8 mouse cellular contexts compared by ENCODE assay signal in the genomic region with DNA sequence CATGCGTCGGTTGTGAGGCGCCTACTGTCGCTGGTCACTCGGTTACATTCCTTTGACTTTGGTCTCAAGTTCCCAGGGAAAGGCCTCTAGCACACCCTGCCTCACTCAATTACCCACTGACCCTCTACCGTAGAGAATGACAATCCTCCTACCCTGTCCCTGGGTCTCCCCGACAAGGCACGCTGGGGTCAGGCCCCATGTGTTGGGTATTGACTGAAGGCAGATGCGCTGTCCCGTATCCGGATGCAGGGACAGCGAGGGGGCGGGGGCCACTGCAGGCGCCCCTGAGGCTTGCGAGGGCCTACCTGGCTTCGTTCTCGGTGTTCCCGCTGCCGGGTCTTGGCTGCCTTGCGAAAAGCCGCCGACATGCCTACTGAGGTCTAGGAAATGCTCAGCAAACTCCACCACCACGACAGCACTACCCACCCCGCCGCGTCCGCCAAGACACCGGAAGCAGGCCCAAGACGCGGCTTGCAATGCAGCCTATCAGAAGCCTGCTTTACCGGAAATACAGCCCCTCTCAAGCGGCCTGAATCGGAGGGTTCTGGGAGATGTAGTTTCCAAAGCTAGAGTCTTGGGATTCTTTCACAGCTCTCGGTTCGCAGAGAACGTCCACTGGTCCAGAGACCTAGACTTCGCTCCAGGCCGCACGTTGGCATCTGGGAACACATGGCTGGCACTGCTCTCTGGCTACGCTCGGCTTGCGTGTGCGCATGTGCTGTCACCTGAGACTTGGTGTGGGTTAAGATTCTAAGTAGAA. TPM values are rescaled to one million over a fixed set of nuclear protein-coding genes. Genes with fewer than 3 reads are reported as not detected.
DNase-seq lines count a peak whose midpoint lies in the region; ATAC-seq and TF ChIP-seq lines count a peak whose summit lies in the region.

A gene (minus strand): TSS at position 466 of the 760 bp plus-strand sequence.

- H3K27me3 ChIP-seq in CH12.LX (replicated peaks): no peaks in the 10 kb centered on the region
- no peaks in the 10 kb centered on the region for H3K27me3 ChIP-seq in heart, embryonic 14.5 days (ENCODE audit: control insufficient read depth, insufficient read depth, low read length)
- H3K27me3 ChIP-seq in liver, embryonic 12.5 days (replicated peaks): no peaks in the 10 kb centered on the region
- no peaks in the 10 kb centered on the region for H3K27me3 ChIP-seq in stomach, embryonic 15.5 days (replicated peaks)

- peak within 1 kb of the TSS; percentile 80 for H3K9ac ChIP-seq in CH12.LX (ENCODE audit: insufficient read depth, low read depth)
- H3K9ac ChIP-seq in heart, embryonic 14.5 days (ENCODE audit: low read length): peak within 1 kb of the TSS; percentile 93
- H3K9ac ChIP-seq in liver, embryonic 12.5 days: peak within 1 kb of the TSS; percentile 89
- peak within 1 kb of the TSS; percentile 71 for H3K9ac ChIP-seq in stomach, embryonic 15.5 days

- H3K4me3 ChIP-seq in CH12.LX (replicated peaks in 1 of 3; ENCODE audit: low read depth in 2 of 3, low read length in 2 of 3, poor library complexity in 1 of 3): peak within 1 kb of the TSS; percentile 69 to 90 (median 85)
- peak within 1 kb of the TSS; percentile 83 to 85 for H3K4me3 ChIP-seq in heart, embryonic 14.5 days (ENCODE audit: control insufficient read depth in 1 of 2, insufficient read depth in 1 of 2, low read depth in 1 of 2, low read length in 2 of 2)
- peak within 1 kb of the TSS; percentile 96 for H3K4me3 ChIP-seq in liver, embryonic 12.5 days
- H3K4me3 ChIP-seq in stomach, embryonic 15.5 days (replicated peaks): peak within 1 kb of the TSS; percentile 61

- peak within 1 kb of the TSS; percentile 57 for H3K27ac ChIP-seq in CH12.LX (ENCODE audit: insufficient read depth, low read depth)
- H3K27ac ChIP-seq in heart, embryonic 14.5 days (replicated peaks in 1 of 2; ENCODE audit: control insufficient read depth in 1 of 2, insufficient read depth in 1 of 2, low read depth in 2 of 2, low read length in 2 of 2): peak within 1 kb of the TSS; percentile 28 to 75
- H3K27ac ChIP-seq in liver, embryonic 12.5 days: peak within 1 kb of the TSS; percentile 69
- H3K27ac ChIP-seq in stomach, embryonic 15.5 days: peak within 1 kb of the TSS; percentile 62

- H3K9me3 ChIP-seq in CH12.LX (replicated peaks; ENCODE audit: low read length): no peaks in the 10 kb centered on the region
- H3K9me3 ChIP-seq in heart, embryonic 14.5 days (ENCODE audit: control insufficient read depth, low read length): no peaks in the 10 kb centered on the region
- no peaks in the 10 kb centered on the region for H3K9me3 ChIP-seq in liver, embryonic 12.5 days (replicated peaks)
- no peaks in the 10 kb centered on the region for H3K9me3 ChIP-seq in stomach, embryonic 15.5 days

- H3K4me2 ChIP-seq in CH12.LX (ENCODE audit: insufficient read depth, low read depth, poor library complexity, severe bottlenecking): peak within 1 kb of the TSS; percentile 100
- peak within 1 kb of the TSS; percentile 86 for H3K4me2 ChIP-seq in heart, embryonic 14.5 days (ENCODE audit: low read length)
- peak within 1 kb of the TSS; percentile 87 for H3K4me2 ChIP-seq in liver, embryonic 12.5 days
- H3K4me2 ChIP-seq in stomach, embryonic 15.5 days: peak within 1 kb of the TSS; percentile 66

- H3K79me2 ChIP-seq in CH12.LX (replicated peaks; ENCODE audit: control insufficient read depth, extremely low read depth, insufficient read depth, poor library complexity, severe bottlenecking): peaks cover 48% of the 10 kb centered on the region

- no peak for TF ChIP-seq EP300 in CH12.LX (IDR thresholded peaks at IDR 0.05; ENCODE audit: low read length)

- TF ChIP-seq RAD21 in CH12.LX (IDR thresholded peaks at IDR 0.05; ENCODE audit: low read depth, low read length): no peak

- peak; percentile 91 for DNase-seq in CH12.LX (ENCODE audit: extremely low read depth)
- peak; percentile 82 for DNase-seq in c-Kit-negative CD71-positive TER-119-positive erythroid progenitor cells, embryonic 14.5 days (ENCODE audit: low read depth, low spot score)
- peak; percentile 73 for DNase-seq in fibroblast of lung, adult 2 months (ENCODE audit: low read depth)
- DNase-seq in kidney, postnatal 14 days: peak; percentile 92
- DNase-seq in naive thymus-derived CD4-positive, alpha-beta T cell, adult 2 months (ENCODE audit: low read depth): peak; percentile 90

- TF ChIP-seq POLR2A in CH12.LX (IDR thresholded peaks at IDR 0.05; ENCODE audit: low read depth, low read length): peak; percentile 76

- dilution Hi-C loops in CH12.LX (cut with MboI; ENCODE audit: extremely low pct_ligation_motif_present, extremely low pct_unique_long_range_greater_than_20kb, low sequenced_read_pairs): no loop called here

- peaks cover 4 to 47% of the 10 kb centered on the region in 2 experiments; a peak in 3 of 4 replicates for H3K4me1 ChIP-seq in CH12.LX (ENCODE audit: control insufficient read depth in 1 of 2, insufficient read depth in 2 of 2)
- H3K4me1 ChIP-seq in heart, embryonic 14.5 days (ENCODE audit: control insufficient read depth in 2 of 2, insufficient read depth in 2 of 2, low read length in 2 of 2): peaks cover 2 to 18% of the 10 kb centered on the region in 2 experiments; a peak in 3 of 4 replicates
- H3K4me1 ChIP-seq in liver, embryonic 12.5 days: peaks cover 54% of the 10 kb centered on the region
- peaks cover 12% of the 10 kb centered on the region; the same call in 1 of the 2 replicates for H3K4me1 ChIP-seq in stomach, embryonic 15.5 days

- peaks cover 2 to 15% of the 10 kb centered on the region in 2 experiments for H3K36me3 ChIP-seq in CH12.LX (replicated peaks in 1 of 2; ENCODE audit: control insufficient read depth in 1 of 2, insufficient read depth in 1 of 2, low read length in 1 of 2)
- peaks cover 12% of the 10 kb centered on the region; the same call in 1 of the 2 replicates for H3K36me3 ChIP-seq in heart, embryonic 14.5 days (ENCODE audit: control insufficient read depth, insufficient read depth, low read length)
- H3K36me3 ChIP-seq in liver, embryonic 12.5 days: peaks cover 19% of the 10 kb centered on the region
- H3K36me3 ChIP-seq in stomach, embryonic 15.5 days: no peaks in the 10 kb centered on the region

- under 1% methylated on average over 43 of the region's 43 CpGs for WGBS in heart, embryonic 14.5 days
- 1% methylated on average over 43 of the region's 43 CpGs for WGBS in liver, embryonic 12.5 days (ENCODE audit: insufficient replicate concordance)
- under 1% methylated on average over 43 of the region's 43 CpGs for WGBS in stomach, embryonic 15.5 days

- peak; percentile 89 for ATAC-seq in heart, embryonic 14.5 days (ENCODE audit: insufficient number of reproducible peaks, insufficient read depth, low FRiP score, low read depth)
- peak; percentile 94 for ATAC-seq in liver, embryonic 12.5 days
- peak; percentile 95 for ATAC-seq in stomach, embryonic 15.5 days (ENCODE audit: insufficient read depth, low FRiP score, low read depth)

- no peak for TF ChIP-seq CTCF in CH12.LX (conservative IDR thresholded peaks at IDR 0.05 in 1 of 2, IDR thresholded peaks at IDR 0.05 in 1 of 2; ENCODE audit: low read depth in 2 of 2, low read length in 2 of 2)

- in situ Hi-C loops in CH12.LX (cut with MboI; ENCODE audit: low pct_ligation_motif_present, low pct_unique_long_range_greater_than_20kb, low sequenced_read_pairs): no loop called here

TF ChIP-seq in CH12.LX, 34 proteins besides CTCF, POLR2A, EP300 and RAD21 (continues in another document):
- peak; percentile 99 for TF ChIP-seq KAT2A (IDR thresholded peaks at IDR 0.05; ENCODE audit: insufficient replicate concordance, low read length)
- TF ChIP-seq E2F4 (IDR thresholded peaks at IDR 0.05; ENCODE audit: insufficient replicate concordance, low read depth, low read length): 0 out of 2 replicates have a peak, but pooled peaks have one; percentile 24
- TF ChIP-seq USF2 (conservative IDR thresholded peaks at IDR 0.05; ENCODE audit: low read depth, low read length): no peak
- no peak for TF ChIP-seq JUN (IDR thresholded peaks at IDR 0.05; ENCODE audit: insufficient read depth, low read depth, low read length)
- peak; percentile 87 for TF ChIP-seq MAZ (IDR thresholded peaks at IDR 0.05; ENCODE audit: low read depth, low read length)
- TF ChIP-seq PAX5 (IDR thresholded peaks at IDR 0.05; ENCODE audit: low read length): no peak
- TF ChIP-seq USF1 (IDR thresholded peaks at IDR 0.05; ENCODE audit: low read depth, low read length): no peak
- no peak; the same call in 1 of the 2 replicates for TF ChIP-seq ZKSCAN1 (IDR thresholded peaks at IDR 0.05; ENCODE audit: borderline replicate concordance, low read depth, low read length)
- TF ChIP-seq MAFK (IDR thresholded peaks at IDR 0.05; ENCODE audit: insufficient replicate concordance, low read length): no peak
- peak; percentile 68 for TF ChIP-seq NRF1 (IDR thresholded peaks at IDR 0.05; ENCODE audit: low read depth, low read length)
- peak; percentile 87 for TF ChIP-seq CHD2 (IDR thresholded peaks at IDR 0.05; ENCODE audit: low read length)
- peak; percentile 70; the same call in 1 of the 2 replicates for TF ChIP-seq POLR2AphosphoS2 (IDR thresholded peaks at IDR 0.05; ENCODE audit: low read depth, low read length)
- TF ChIP-seq CHD1 (IDR thresholded peaks at IDR 0.05; ENCODE audit: low read depth, low read length): no peak
- peak; percentile 80 for TF ChIP-seq TBP (conservative IDR thresholded peaks at IDR 0.05; ENCODE audit: low read depth, low read length)
- peak; percentile 80 for TF ChIP-seq TCF12 (IDR thresholded peaks at IDR 0.05; ENCODE audit: low read depth, low read length)
- TF ChIP-seq RCOR1 (conservative IDR thresholded peaks at IDR 0.05; ENCODE audit: low read depth, low read length): no peak
- peak; percentile 86 for TF ChIP-seq MAX (IDR thresholded peaks at IDR 0.05; ENCODE audit: low read length)
- TF ChIP-seq MXI1 (IDR thresholded peaks at IDR 0.05; ENCODE audit: low read depth, low read length): peak; percentile 65
- peak; percentile 38 for TF ChIP-seq MEF2A (IDR thresholded peaks at IDR 0.05; ENCODE audit: borderline replicate concordance, low read depth, low read length)
- peak; percentile 76; the same call in 1 of the 2 replicates for TF ChIP-seq GABPA (IDR thresholded peaks at IDR 0.05; ENCODE audit: insufficient replicate concordance, low read depth, low read length)
- TF ChIP-seq IRF4 (IDR thresholded peaks at IDR 0.05; ENCODE audit: low read depth, low read length): peak; percentile 60
- TF ChIP-seq SMC3 (IDR thresholded peaks at IDR 0.05; ENCODE audit: low read depth, low read length): no peak
- no peak for TF ChIP-seq JUND (conservative IDR thresholded peaks at IDR 0.05; ENCODE audit: low read depth, low read length)

RNA-seq across cellular contexts. Expression of the gene that starts here (rescaled TPM):
- 52.7 and 63.2 TPM in 2 replicates for total RNA-seq in CH12.LX (2012; rRNA removed)
- total RNA-seq in CH12.LX (2014; rRNA removed): 78.1 and 84.4 TPM in 2 replicates
- 102 and 107 TPM in 2 replicates for polyA plus RNA-seq in CH12.LX (2012; ENCODE audit: insufficient read length, low read depth)
- 38.8 and 42.5 TPM in 2 replicates for polyA plus RNA-seq in heart, embryonic 14.5 days (2014; fragmentation: Nextera tagmentation; extraction: Ambion mirVana)
- polyA plus RNA-seq in liver, embryonic 12.5 days (2016; fragmentation: Nextera tagmentation; extraction: Ambion mirVana): 51.4 and 51.5 TPM in 2 replicates
- polyA plus RNA-seq in stomach, embryonic 15.5 days (2015; fragmentation: Nextera tagmentation; extraction: Ambion mirVana): 79.4 and 82.1 TPM in 2 replicates

Comparison
In these comparisons a context has a peak if more than half of its experiments do, and no peak if none do; other contexts are left out.
1. Peak in every context shown above with its lines: DNase-seq, ATAC-seq, H3K4me3 ChIP-seq and H3K27ac ChIP-seq.